Mouse (Mus musculus) lung, postnatal 25 days (tissue): ENCODE measurements around the gene 2310022A10Rik.
"Not testable (repeated sequence)": the region's sequence is repeated elsewhere in the genome, so short reads cannot be mapped to it uniquely, and the experiment has no call there.

Source experiments
- DNase-seq: peaks from one replicate; pipeline ENCODE4 v3.0.0; 2022; ENCODE audit warnings: low spot score

The 2310022A10Rik gene

GRCm38 (mm10) chr7:27613751-27614499 is 60.9 kb downstream of the 2310022A10Rik start:
- no peak for DNase-seq

GRCm38 (mm10) chr7:27621028-27621427 is 68.0 kb downstream of the 2310022A10Rik start:
- no peak for DNase-seq

- DNase-seq, result no peak
Observed at GRCm38 (mm10) chr7:27622234-27622633, 69.2 kb downstream of the 2310022A10Rik start.

GRCm38 (mm10) chr7:27624967-27625366 is 71.9 kb downstream of the 2310022A10Rik start:
- DNase-seq, result no peak

- DNase-seq, result no peak
Observed at GRCm38 (mm10) chr7:27627707-27628106, 74.7 kb downstream of the 2310022A10Rik start.

- no peak for DNase-seq
Observed at GRCm38 (mm10) chr7:27628190-27628589, 75.2 kb downstream of the 2310022A10Rik start.

- not testable (repeated sequence) for DNase-seq
Observed at GRCm38 (mm10) chr7:27628816-27629215, 75.8 kb downstream of the 2310022A10Rik start.

- DNase-seq, result no peak
Observed at GRCm38 (mm10) chr7:27631439-27631838, 78.4 kb downstream of the 2310022A10Rik start.
